Mouse (Mus musculus) layer of hippocampus, adult 18-20 months (tissue): ENCODE data around the gene Tenm3. TPM values are rescaled to one million over a fixed set of nuclear protein-coding genes. Genes with fewer than 3 reads are reported as not detected.
"Not testable (repeated sequence)": the region's sequence is repeated elsewhere in the genome, so short reads cannot be mapped to it uniquely, and the experiment has no call there.

Source experiments
- DNase-seq, 2 experiments: peaks; one replicate each; pipeline ENCODE4 v3.0.0; 2022; ENCODE audit warnings: low spot score in 2 of 2
- total RNA-seq, 2 experiments: library from RNA; stranded (reverse); gene quantifications; 2 replicates each; pipeline ENCODE4 v1.2.3; 2021

Tenm3 gene
- total RNA-seq, 2 experiments from 2014 or later = 71.3 to 71.7 TPM

- no peak for DNase-seq
These were observed 631.8 kb downstream of the Tenm3 start for GRCm38 (mm10) chr8:48211931-48212330.

GRCm38 (mm10) chr8:48207567-48207966, 636.2 kb downstream of the Tenm3 start:
- peak in 1 of 2 experiments; percentile 26 for DNase-seq

GRCm38 (mm10) chr8:48206922-48207321, 636.8 kb downstream of the Tenm3 start:
- DNase-seq = peak in 1 of 2 experiments; percentile 47

GRCm38 (mm10) chr8:48204838-48205345, 638.9 kb downstream of the Tenm3 start:
- DNase-seq = no peak

GRCm38 (mm10) chr8:48204114-48204837, 639.5 kb downstream of the Tenm3 start:
- no peak for DNase-seq

GRCm38 (mm10) chr8:48203611-48204010, 640.1 kb downstream of the Tenm3 start:
- no peak for DNase-seq

- DNase-seq = no peak
These were observed 640.6 kb downstream of the Tenm3 start for GRCm38 (mm10) chr8:48203161-48203560.

GRCm38 (mm10) chr8:48202632-48203031, 641.1 kb downstream of the Tenm3 start:
- DNase-seq = no peak

GRCm38 (mm10) chr8:48199171-48199570, 644.6 kb downstream of the Tenm3 start:
- DNase-seq = no peak

- no peak for DNase-seq
These were observed 647.8 kb downstream of the Tenm3 start for GRCm38 (mm10) chr8:48195971-48196370.

GRCm38 (mm10) chr8:48188586-48188985, 655.2 kb downstream of the Tenm3 start:
- no peak for DNase-seq

- DNase-seq = peak in 1 of 2 experiments; percentile 9
These were observed 660.0 kb downstream of the Tenm3 start for GRCm38 (mm10) chr8:48183758-48184157.

- no peak for DNase-seq
These were observed 662.8 kb downstream of the Tenm3 start for GRCm38 (mm10) chr8:48181000-48181399.

- DNase-seq = not testable (repeated sequence)
These were observed 663.6 kb downstream of the Tenm3 start for GRCm38 (mm10) chr8:48180146-48180545.

GRCm38 (mm10) chr8:48178993-48179392, 664.8 kb downstream of the Tenm3 start:
- DNase-seq = no peak

- no peak for DNase-seq
These were observed 665.9 kb downstream of the Tenm3 start for GRCm38 (mm10) chr8:48177876-48178275.
